Mouse (Mus musculus): ENCODE data around the gene Gprin1. TPM values are rescaled to one million over a fixed set of nuclear protein-coding genes. Genes with fewer than 3 reads are reported as not detected.

The Gprin1 gene
- total and polyA plus RNA-seq, 3 experiments = not detected

DNA sequence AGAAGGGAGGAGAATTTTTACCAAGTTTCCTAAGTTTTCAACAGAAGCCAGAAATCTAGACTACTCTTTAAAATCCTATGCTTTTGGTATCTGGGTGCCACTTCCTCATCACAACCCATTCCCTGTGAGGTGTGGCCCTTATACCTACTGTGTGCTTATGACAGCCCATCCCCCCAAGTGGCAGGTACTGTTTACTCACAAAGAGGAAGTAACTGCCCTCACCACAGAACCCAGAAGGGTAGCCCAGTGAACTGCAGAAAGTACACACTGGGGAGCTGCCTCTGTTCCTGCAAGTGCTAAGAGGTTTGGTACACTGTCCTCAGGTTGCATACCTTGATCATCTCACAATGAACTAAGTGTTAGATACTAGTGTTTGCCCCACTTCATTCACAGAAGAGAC, 57.9 kb downstream of the Gprin1 start (continued):
- TF ChIP-seq RCOR1 (IDR thresholded peaks at IDR 0.05; ENCODE audit: low read depth, low read length) = 0 out of 2 replicates have a peak, but pooled peaks have one; percentile 27
- TF ChIP-seq POLR2AphosphoS5 (IDR thresholded peaks at IDR 0.05; ENCODE audit: borderline replicate concordance, low read depth, low read length) = no peak
- peak; percentile 99 for TF ChIP-seq ZKSCAN1 (IDR thresholded peaks at IDR 0.05; ENCODE audit: low read depth, low read length)
- TF ChIP-seq CHD2 (IDR thresholded peaks at IDR 0.05; ENCODE audit: low read length) = peak; percentile 50
- no peak for TF ChIP-seq ETS1 (IDR thresholded peaks at IDR 0.05; ENCODE audit: low read depth, low read length)
- no peak for TF ChIP-seq JUND (IDR thresholded peaks at IDR 0.05; ENCODE audit: low read depth, low read length)
- TF ChIP-seq TAL1 (IDR thresholded peaks at IDR 0.05; ENCODE audit: low read length) = no peak
- TF ChIP-seq MEF2A (IDR thresholded peaks at IDR 0.05; ENCODE audit: extremely low read depth, insufficient replicate concordance, low read depth, low read length, poor library complexity, severe bottlenecking) = no peak
- TF ChIP-seq CHD1 (IDR thresholded peaks at IDR 0.05; ENCODE audit: low read depth, low read length) = 0 out of 2 replicates have a peak, but pooled peaks have one; percentile 36
- TF ChIP-seq MYC (IDR thresholded peaks at IDR 0.05; ENCODE audit: low read depth, low read length) = no peak
- no peak for TF ChIP-seq ZC3H11A (IDR thresholded peaks at IDR 0.05; ENCODE audit: low read depth, low read length)
- TF ChIP-seq E2F4 (IDR thresholded peaks at IDR 0.05; ENCODE audit: borderline replicate concordance, low read depth, low read length) = no peak
- TF ChIP-seq CTCF (IDR thresholded peaks at IDR 0.05 in 2 of 3, conservative IDR thresholded peaks at IDR 0.05 in 1 of 3; ENCODE audit: control insufficient read depth in 1 of 3, insufficient read depth in 1 of 3, low read depth in 2 of 3, low read length in 3 of 3, poor library complexity in 1 of 3, severe bottlenecking in 1 of 3) = no peak
- no peak for TF ChIP-seq USF1 (IDR thresholded peaks at IDR 0.05; ENCODE audit: low read depth, low read length)
- peak; percentile 66 for TF ChIP-seq SIN3A (IDR thresholded peaks at IDR 0.05; ENCODE audit: low read length)

GRCm38 (mm10) chr13:54690151-54690740, 59.4 kb downstream of the Gprin1 start:
- Histone ChIP-seq H3K9me3 (replicated peaks; ENCODE audit: insufficient read depth, low read length) (no peaks in the 10 kb centered on the region), H3K36me3 (ENCODE audit: control insufficient read depth in 1 of 2, insufficient read depth in 2 of 2, low read length in 2 of 2) (peaks cover 0 to 31% of the 10 kb centered on the region in 2 experiments; a peak in 2 of 4 replicates), H3K9ac (ENCODE audit: control insufficient read depth, low read depth, low read length, poor library complexity, severe bottlenecking) (no peak overlapping the region), H3K27me3 (ENCODE audit: control insufficient read depth in 1 of 2, insufficient read depth in 2 of 2, low read length in 2 of 2) (no peaks in the 10 kb centered on the region), H3K4me1 (ENCODE audit: control insufficient read depth in 1 of 2, insufficient read depth in 2 of 2, low read length in 2 of 2) (peaks cover 5 to 40% of the 10 kb centered on the region in 2 experiments), H3K27ac (ENCODE audit: control insufficient read depth, low read depth, low read length) (no peak overlapping the region), H3K4me3 (ENCODE audit: control insufficient read depth in 1 of 2, insufficient read depth in 1 of 2, low read depth in 2 of 2, low read length in 2 of 2) (no peak overlapping the region), H3K79me2 (ENCODE audit: control insufficient read depth, insufficient read depth, low read length, poor library complexity) (peaks cover 55% of the 10 kb centered on the region)
- DNase-seq (ENCODE audit: low read depth, low spot score) = no peak
- no peak for TF ChIP-seq POLR2A (IDR thresholded peaks at IDR 0.05; ENCODE audit: control insufficient read depth in 1 of 2, insufficient read depth in 1 of 2, low read depth in 1 of 2, low read length in 2 of 2, poor library complexity in 1 of 2)
- TF ChIP-seq ZMIZ1 (IDR thresholded peaks at IDR 0.05; ENCODE audit: low read depth, low read length) = no peak
- TF ChIP-seq JUND (IDR thresholded peaks at IDR 0.05; ENCODE audit: low read depth, low read length) = no peak
- no peak for TF ChIP-seq EP300 (IDR thresholded peaks at IDR 0.05; ENCODE audit: low read depth in 1 of 2, low read length in 2 of 2)
- TF ChIP-seq ZKSCAN1 (IDR thresholded peaks at IDR 0.05; ENCODE audit: low read depth, low read length) = no peak
- no peak for TF ChIP-seq GABPA (IDR thresholded peaks at IDR 0.05; ENCODE audit: low read depth, low read length)
- TF ChIP-seq SIN3A (IDR thresholded peaks at IDR 0.05; ENCODE audit: low read length) = no peak
- no peak for TF ChIP-seq BHLHE40 (IDR thresholded peaks at IDR 0.05; ENCODE audit: borderline replicate concordance, low read depth, low read length)
- TF ChIP-seq SMC3 (IDR thresholded peaks at IDR 0.05; ENCODE audit: low read depth, low read length) = no peak
- no peak for TF ChIP-seq MAFK (IDR thresholded peaks at IDR 0.05; ENCODE audit: borderline replicate concordance, low read depth, low read length)
- TF ChIP-seq GATA1 (IDR thresholded peaks at IDR 0.05; ENCODE audit: low read depth, low read length) = no peak
- no peak for TF ChIP-seq E2F4 (IDR thresholded peaks at IDR 0.05; ENCODE audit: borderline replicate concordance, low read depth, low read length)
- no peak for TF ChIP-seq POLR2AphosphoS5 (IDR thresholded peaks at IDR 0.05; ENCODE audit: borderline replicate concordance, low read depth, low read length)
- TF ChIP-seq TBP (IDR thresholded peaks at IDR 0.05; ENCODE audit: low read depth, low read length) = no peak
- no peak for TF ChIP-seq ETS1 (IDR thresholded peaks at IDR 0.05; ENCODE audit: low read depth, low read length)
- no peak for TF ChIP-seq CTCF (IDR thresholded peaks at IDR 0.05 in 2 of 3, conservative IDR thresholded peaks at IDR 0.05 in 1 of 3; ENCODE audit: control insufficient read depth in 1 of 3, insufficient read depth in 1 of 3, low read depth in 2 of 3, low read length in 3 of 3, poor library complexity in 1 of 3, severe bottlenecking in 1 of 3)
- no peak for TF ChIP-seq USF1 (IDR thresholded peaks at IDR 0.05; ENCODE audit: low read depth, low read length)
- no peak for TF ChIP-seq TCF12 (IDR thresholded peaks at IDR 0.05; ENCODE audit: low read depth, low read length)
- no peak for TF ChIP-seq NELFE (IDR thresholded peaks at IDR 0.05; ENCODE audit: low read depth, low read length)
